Mouse (Mus musculus) brain, embryonic 14.5 days (tissue): ENCODE data around the gene Fga. TPM values are rescaled to one million over a fixed set of nuclear protein-coding genes. Genes with fewer than 3 reads are reported as not detected.

ENCODE experiments used
- DNase-seq: peaks from one replicate; pipeline ENCODE4 v3.0.0-alpha.2; 2011; ENCODE audit warnings: low read depth
- CTCF ChIP-seq: fragments of 200-500 bp; IDR thresholded peaks from 2 replicates; pipeline ENCODE4 v1.5.1; 2012; ENCODE audit warnings: inconsistent platforms, mild to moderate bottlenecking, moderate library complexity, borderline replicate concordance; ENCODE audit not compliant: insufficient read depth, insufficient read length; ENCODE audit errors: extremely low read depth
- POLR2A ChIP-seq: fragments of 200-500 bp; IDR thresholded peaks from 2 replicates; pipeline ENCODE4 v1.6.1; 2012; ENCODE audit warnings: mild to moderate bottlenecking, inconsistent platforms, borderline replicate concordance; ENCODE audit not compliant: poor library complexity, insufficient read depth, insufficient read length, severe bottlenecking; ENCODE audit errors: extremely low read depth
- polyA plus RNA-seq: library from polyadenylated mRNA; depleted of rRNA; stranded (reverse); fragments of >200 nt; gene quantifications from 2 replicates; pipeline ENCODE4 v1.2.3, GENCODE M21; 2012

Gene Fga
- polyA plus RNA-seq, 1 experiment = 0.10 TPM

DNA sequence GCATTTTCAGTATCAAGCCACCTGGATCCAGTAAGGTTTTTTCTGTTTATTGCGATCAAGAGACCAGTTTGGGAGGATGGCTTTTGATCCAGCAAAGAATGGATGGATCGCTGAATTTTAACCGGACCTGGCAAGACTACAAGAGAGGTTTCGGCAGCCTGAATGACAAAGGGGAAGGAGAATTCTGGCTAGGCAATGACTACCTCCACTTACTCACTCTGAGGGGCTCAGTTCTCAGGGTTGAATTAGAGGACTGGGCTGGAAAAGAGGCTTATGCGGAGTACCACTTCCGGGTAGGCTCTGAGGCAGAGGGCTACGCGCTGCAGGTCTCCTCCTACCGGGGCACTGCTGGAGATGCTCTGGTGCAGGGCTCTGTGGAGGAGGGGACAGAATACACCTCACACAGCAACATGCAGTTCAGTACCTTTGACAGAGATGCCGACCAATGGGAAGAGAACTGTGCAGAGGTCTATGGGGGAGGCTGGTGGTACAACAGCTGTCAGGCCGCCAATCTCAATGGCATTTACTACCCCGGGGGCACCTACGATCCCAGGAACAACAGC, 7.0 kb downstream of the Fga start:
- DNase-seq = peak; percentile 25
- TF ChIP-seq POLR2A (no peak), CTCF (no peak)

DNA sequence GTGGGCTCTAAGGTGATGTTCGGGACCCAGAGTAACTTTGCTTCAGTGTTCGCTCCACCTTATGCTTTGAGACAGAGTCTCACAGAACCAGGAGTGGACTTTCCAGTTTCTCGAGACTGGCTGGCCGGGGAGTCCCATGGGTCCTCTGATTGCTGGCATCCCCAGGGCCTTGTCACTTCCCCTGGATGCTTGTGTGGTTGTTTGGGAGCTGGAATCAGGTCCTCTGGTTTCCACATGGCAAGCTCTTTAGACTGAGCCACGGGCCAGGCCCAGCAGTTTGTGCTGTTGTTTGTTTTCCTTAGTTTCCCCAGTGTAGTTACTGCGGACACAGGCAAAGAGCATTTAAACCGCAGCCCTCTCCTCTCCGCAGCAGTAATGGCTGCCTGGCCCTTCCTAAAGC, 7.9 kb downstream of the Fga start:
- no peak for TF ChIP-seq POLR2A
- TF ChIP-seq CTCF = no peak
- no peak for DNase-seq

DNA sequence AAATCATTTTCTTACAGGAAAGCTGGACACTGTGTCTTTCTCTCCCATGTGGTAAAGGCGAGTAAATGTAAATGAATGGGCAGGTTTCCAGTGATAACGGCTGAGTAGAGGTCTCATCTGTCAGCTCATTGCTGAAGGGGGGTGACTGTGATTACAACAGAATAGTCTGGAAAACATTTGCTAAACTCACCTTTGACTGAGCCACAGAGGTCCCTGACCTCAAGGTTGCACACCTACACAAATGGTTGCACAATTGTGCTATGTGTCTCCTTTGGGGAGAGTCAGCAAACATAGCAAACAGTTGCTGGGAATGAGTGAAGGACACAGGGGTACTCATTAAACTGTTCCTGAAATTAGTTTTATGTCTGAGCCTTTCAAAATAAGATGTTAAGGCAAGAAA, 13.0 kb downstream of the Fga start:
- no peak for TF ChIP-seq POLR2A
- TF ChIP-seq CTCF = no peak
- peak; percentile 15 for DNase-seq

DNA sequence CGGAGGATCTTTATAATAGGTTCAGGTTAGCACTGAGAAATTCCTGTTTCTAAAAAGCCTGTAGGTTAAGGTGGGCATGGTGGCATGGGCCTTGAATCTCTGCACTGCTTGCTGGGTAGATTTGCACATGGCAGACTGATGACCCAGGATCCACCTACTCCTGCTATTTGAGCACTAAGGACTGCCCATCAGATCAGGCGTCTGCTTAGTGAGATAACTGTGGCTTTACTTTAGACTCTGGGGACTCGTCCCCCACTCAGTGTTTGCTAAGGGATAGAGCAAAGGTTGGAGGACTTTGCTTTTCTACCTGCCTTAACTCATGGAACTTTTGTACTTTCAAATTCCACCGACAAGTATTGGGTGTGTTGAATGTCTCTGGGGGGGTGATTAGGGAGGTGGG, 13.8 kb downstream of the Fga start:
- DNase-seq = no peak
- no peak for TF ChIP-seq CTCF
- TF ChIP-seq POLR2A = no peak

DNA sequence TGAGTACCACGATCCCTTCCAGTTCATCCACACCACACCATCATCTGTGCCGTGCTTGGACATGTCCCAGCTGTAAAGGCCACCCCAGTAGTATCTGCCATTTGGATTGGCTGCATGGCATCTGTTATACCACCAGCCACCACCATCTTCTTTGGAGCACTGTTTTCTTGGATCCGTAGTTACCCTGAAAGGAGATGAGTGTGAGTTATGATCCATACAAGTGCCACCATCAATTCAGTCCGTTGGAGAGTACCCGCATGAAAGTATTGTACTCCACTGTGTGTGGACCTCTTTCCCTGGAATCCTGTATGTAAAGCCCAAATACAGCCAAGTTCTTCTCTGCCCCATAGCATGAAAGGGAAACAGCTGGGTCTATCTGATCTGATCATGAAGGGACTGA, 16.6 kb downstream of the Fga start:
- TF ChIP-seq POLR2A = no peak
- TF ChIP-seq CTCF = no peak
- DNase-seq = no peak

DNA sequence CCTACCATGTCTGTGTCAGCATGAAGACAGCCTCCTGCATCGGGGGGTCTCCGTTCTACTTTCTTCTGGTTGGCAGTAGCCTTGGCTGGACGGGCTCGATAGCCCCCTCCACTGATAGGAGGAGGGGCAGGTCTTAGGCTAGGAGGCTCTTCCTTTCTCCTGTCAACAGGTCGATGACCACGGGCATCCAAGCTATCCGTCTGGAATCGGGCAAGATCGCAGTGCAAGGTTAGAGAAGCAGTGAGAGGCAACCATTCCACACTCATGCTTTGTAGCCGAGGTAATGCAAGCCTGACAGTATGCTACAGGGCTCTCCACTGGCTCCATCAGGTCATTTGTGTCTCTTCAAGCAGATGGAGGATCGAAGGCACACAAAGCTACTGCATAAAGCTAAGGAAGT, 20.8 kb downstream of the Fga start:
- TF ChIP-seq CTCF (no peak), POLR2A (no peak)
- DNase-seq = no peak

DNA sequence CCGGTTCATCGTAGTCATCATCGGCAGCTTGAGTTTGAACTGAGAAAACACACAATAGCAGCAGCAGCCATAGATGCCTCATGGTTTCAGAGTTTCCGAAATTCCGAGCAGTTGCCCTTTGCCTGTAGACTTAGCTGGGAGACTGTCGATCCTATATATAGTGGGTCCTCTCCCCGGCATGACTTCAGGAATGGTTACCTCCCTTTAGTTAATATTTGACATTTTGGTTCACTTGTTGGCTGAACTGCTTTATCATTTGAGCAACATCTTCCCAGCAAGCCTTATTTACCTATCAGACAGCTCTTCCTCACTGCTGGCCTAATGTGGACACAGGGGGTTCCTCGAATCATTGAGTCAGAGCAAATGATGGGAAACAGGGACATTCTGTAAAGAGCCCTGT, 23.8 kb downstream of the Fga start, which contains the start of gene Fgb:
TSS of gene Fgb (minus strand) at position 184 of the 400 bp plus-strand sequence.
- TF ChIP-seq CTCF = no peak
- TF ChIP-seq POLR2A = no peak

DNA sequence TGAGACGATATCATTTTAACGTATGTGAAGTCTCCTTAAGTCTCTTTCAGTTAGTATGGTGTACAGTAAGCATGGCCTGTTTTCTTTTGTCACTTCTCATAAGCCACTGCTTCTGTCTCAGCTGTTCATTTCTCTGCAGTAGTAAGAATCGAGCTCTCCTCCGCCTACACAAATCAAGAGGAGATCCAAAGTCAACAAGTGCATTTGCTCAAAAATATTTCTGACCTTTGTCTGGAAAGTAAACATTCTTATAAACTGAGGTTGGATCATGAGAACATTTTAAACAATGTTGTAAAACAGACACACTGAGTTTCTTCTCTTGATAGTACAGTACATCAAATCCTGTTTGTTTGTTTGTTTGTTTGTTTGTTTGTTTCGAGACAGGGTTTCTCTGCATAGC, 24.8 kb downstream of the Fga start:
- TF ChIP-seq POLR2A = no peak
- TF ChIP-seq CTCF = no peak
- no peak for DNase-seq

More for the DNA sequence above, 23.8 kb downstream of the Fga start, which contains the start of gene Fgb:
- DNase-seq = no peak

DNA sequence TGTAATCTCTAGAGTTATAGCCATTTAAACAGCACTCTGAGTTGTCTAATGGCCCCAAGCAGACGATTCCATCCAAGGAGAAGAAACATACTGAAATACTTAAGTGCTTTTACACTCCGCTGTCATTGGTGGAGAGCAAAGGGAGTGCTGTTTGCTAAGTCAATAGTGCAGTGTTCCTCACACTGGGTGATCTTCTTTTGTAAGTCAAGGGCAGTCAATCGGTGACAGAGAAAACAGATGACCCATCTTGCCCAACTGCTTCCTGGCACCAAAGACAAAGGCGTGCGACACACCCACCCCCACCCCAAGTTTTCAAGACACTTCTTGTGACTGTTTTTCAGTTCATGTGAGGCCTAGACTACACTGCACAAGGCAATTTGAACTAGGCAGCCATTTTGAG, 26.2 kb downstream of the Fga start:
- TF ChIP-seq POLR2A (no peak), CTCF (no peak)
- no peak for DNase-seq

DNA sequence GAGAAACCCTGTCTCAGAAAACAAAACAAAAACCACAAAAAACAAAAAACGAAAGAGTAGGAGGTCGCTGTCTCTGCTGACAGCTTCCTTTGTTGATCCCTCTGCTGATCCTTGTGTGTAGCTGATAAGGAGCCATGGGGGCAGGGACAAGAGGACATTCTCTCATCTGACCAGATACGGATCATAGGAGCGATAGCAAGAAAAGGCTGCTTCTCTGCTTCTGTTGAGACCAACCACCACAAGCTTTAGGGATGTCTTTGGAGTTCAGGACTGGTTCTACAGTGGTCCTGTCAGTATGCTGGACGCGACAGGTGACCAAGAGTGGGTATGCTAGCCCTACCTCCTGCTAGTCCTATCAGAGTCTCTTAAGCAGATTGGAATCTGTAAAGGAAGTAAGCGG, 27.2 kb downstream of the Fga start:
- DNase-seq = peak; percentile 1
- TF ChIP-seq CTCF (no peak), POLR2A (no peak)

DNA sequence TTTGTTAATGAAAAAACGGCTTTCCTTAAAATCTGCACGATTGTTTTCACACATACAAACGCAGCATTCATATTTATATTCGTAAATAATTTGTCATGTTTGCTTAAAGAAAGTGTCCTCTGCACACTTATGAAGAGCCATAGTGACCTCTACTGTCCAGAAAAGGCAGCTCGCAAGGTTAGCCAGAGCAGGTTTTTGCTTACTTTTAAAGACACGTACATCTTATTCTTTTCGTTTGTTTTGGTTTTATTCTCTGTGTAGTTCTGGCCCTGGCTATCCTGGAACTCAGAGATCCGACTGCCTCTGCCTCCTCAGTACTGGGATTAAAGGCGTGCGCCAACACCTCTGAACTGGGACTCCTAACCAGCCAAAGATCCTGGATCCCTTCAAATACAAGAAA, 27.9 kb downstream of the Fga start:
- peak; percentile 76 for DNase-seq
- peak; percentile 63; the same call in 1 of the 2 replicates for TF ChIP-seq CTCF
- no peak for TF ChIP-seq POLR2A

DNA sequence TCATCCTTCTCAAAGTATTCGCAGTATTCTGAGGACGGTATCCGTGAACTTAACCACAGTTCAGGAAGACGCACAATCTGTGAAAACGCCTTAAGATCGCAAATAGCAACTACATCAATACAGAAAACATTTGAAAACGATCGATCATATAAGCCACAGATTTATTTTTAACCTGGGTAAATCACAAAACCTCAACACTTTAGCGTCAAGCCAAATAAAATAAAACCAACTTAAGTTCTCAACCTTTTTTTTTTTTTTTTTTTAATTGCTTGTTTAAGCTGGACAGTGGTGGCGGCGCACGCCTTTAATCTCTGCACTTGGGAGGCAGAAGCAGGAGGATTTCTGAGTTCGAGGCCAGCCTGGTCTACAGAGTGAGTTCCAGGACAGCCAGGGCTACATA, 28.9 kb downstream of the Fga start:
- DNase-seq = no peak
- TF ChIP-seq POLR2A (no peak), CTCF (no peak)
